Mouse (Mus musculus) kidney, adult 2 months (tissue): ENCODE results near the gene Pi4ka. TPM values are rescaled to one million over a fixed set of nuclear protein-coding genes. Genes with fewer than 3 reads are reported as not detected.

Experiments used
- DNase-seq: peaks from one replicate; pipeline ENCODE4 v3.0.0; 2021
- H3K27ac ChIP-seq: fragments of 200-500 bp; 2 replicates; pipeline ENCODE4 v1.5.1; 2012; ENCODE audit warnings: low read depth, low read length, control low read depth, inconsistent platforms; ENCODE audit not compliant: insufficient read depth
- H3K27me3 ChIP-seq: fragments of 200-500 bp; replicated peaks from 2 replicates; pipeline ENCODE4 v1.6.1; 2012; ENCODE audit warnings: mild to moderate bottlenecking, moderate library complexity, low read length, inconsistent platforms; ENCODE audit not compliant: control insufficient read depth, insufficient read depth
- H3K36me3 ChIP-seq: fragments of 200-500 bp; 2 replicates; pipeline ENCODE4 v1.6.1; 2012; ENCODE audit warnings: mild to moderate bottlenecking, moderate library complexity, low read length, inconsistent platforms; ENCODE audit not compliant: control insufficient read depth, insufficient read depth
- H3K4me1 ChIP-seq: fragments of 200-500 bp; 2 replicates; pipeline ENCODE4 v1.6.1; 2011; ENCODE audit warnings: low read length; ENCODE audit not compliant: control insufficient read depth, insufficient read depth
- H3K4me3 ChIP-seq: fragments of 200-500 bp; 2 replicates; pipeline ENCODE4 v1.5.1; 2011; ENCODE audit warnings: mild to moderate bottlenecking, low read depth, low read length, control low read depth; ENCODE audit not compliant: insufficient read depth
- CTCF ChIP-seq: fragments of 200-500 bp; conservative IDR thresholded peaks from 2 replicates; pipeline ENCODE4 v1.5.1; 2011; ENCODE audit warnings: low read depth, mild to moderate bottlenecking, control low read depth, low read length, moderate library complexity, mixed read lengths; ENCODE audit not compliant: insufficient read depth, insufficient read length
- POLR2A ChIP-seq: fragments of 200-500 bp; IDR thresholded peaks from one replicate; pipeline ENCODE4 v1.6.1; 2011; ENCODE audit warnings: low read depth, low read length, control low read depth
- WGBS: fragments of 180-500 bp; shearing (Covaris S2); methylation state at CpG from one replicate; pipeline ENCODE4 v1.1.7; 2018; 5-methylcytosine and 5-hydroxymethylcytosine counted together
- polyA plus RNA-seq: library from polyadenylated mRNA; depleted of rRNA; stranded (reverse); fragments of >200 nt; gene quantifications from 2 replicates; pipeline ENCODE4 v1.2.3, GENCODE M21; 2012

The Pi4ka gene
- polyA plus RNA-seq, 1 experiment, result 124 TPM

- Histone ChIP-seq H3K4me3 (no peak overlapping the region), H3K27ac (no peak overlapping the region), H3K4me1 (no peaks in the 10 kb centered on the region), H3K36me3 (no peaks in the 10 kb centered on the region; the same call in 1 of the 2 replicates), H3K27me3 (no peaks in the 10 kb centered on the region)
- no peak for DNase-seq
- TF ChIP-seq CTCF (no peak), POLR2A (no peak)
- WGBS, result 68% methylated on average over 1 of the region's 1 CpGs
These were observed 70.0 kb downstream of the Pi4ka start for GRCm38 (mm10) chr16:17336089-17336488.

DNA sequence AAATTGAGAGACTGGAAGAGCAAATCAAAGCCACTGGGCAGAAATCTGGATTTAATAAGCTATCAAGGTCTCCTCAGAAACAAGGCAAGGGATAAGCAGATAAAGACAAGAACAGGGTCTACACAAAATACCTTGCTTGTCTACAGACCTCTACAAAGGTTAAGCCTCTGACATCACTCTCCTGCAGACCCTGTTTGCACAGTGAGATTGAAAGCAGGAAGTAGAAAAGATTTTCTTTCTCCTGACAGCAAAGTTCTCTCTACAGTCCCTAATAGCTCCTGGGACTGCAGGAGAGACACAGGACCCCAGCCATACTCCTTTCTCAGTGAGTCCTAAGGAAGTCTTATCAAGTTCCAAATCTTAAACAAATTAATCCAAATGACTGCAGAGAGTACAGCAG is 71.5 kb downstream of the Pi4ka start:
- Histone ChIP-seq H3K36me3 (no peaks in the 10 kb centered on the region; the same call in 1 of the 2 replicates), H3K4me1 (no peaks in the 10 kb centered on the region), H3K4me3 (no peak overlapping the region), H3K27ac (no peak overlapping the region), H3K27me3 (no peaks in the 10 kb centered on the region)
- TF ChIP-seq POLR2A (no peak), CTCF (no peak)
- no peak for DNase-seq

- Histone ChIP-seq H3K27me3 (no peaks in the 10 kb centered on the region), H3K36me3 (no peaks in the 10 kb centered on the region; the same call in 1 of the 2 replicates), H3K4me1 (no peaks in the 10 kb centered on the region), H3K4me3 (no peak overlapping the region), H3K27ac (no peak overlapping the region)
- no peak for DNase-seq
- TF ChIP-seq CTCF (no peak), POLR2A (no peak)
- 98% methylated on average over 5 of the region's 5 CpGs for WGBS
These were observed 74.3 kb downstream of the Pi4ka start for GRCm38 (mm10) chr16:17331855-17332254.

GRCm38 (mm10) chr16:17331116-17331515 is 75.0 kb downstream of the Pi4ka start, which contains the start of gene Serpind1:
TSS of gene Serpind1 (plus strand) at chr16:17331371.
- no peak for TF ChIP-seq POLR2A
- no peak for TF ChIP-seq CTCF
- Histone ChIP-seq H3K36me3 (no peaks in the 10 kb centered on the region; the same call in 1 of the 2 replicates), H3K27ac (no peak within 1 kb of the TSS), H3K4me3 (no peak within 1 kb of the TSS), H3K27me3 (no peaks in the 10 kb centered on the region), H3K4me1 (no peaks in the 10 kb centered on the region)
- no peak for DNase-seq
- WGBS, result 82% methylated on average over 2 of the region's 2 CpGs

GRCm38 (mm10) chr16:17329848-17330570 is 76.1 kb downstream of the Pi4ka start:
- Histone ChIP-seq H3K36me3 (peaks cover 5% of the 10 kb centered on the region), H3K27me3 (no peaks in the 10 kb centered on the region), H3K4me3 (no peak overlapping the region), H3K4me1 (no peaks in the 10 kb centered on the region), H3K27ac (no peak overlapping the region)
- TF ChIP-seq CTCF, result no peak
- no peak for TF ChIP-seq POLR2A
- 100% methylated on average over 1 of the region's 1 CpGs for WGBS
- DNase-seq, result no peak

DNA sequence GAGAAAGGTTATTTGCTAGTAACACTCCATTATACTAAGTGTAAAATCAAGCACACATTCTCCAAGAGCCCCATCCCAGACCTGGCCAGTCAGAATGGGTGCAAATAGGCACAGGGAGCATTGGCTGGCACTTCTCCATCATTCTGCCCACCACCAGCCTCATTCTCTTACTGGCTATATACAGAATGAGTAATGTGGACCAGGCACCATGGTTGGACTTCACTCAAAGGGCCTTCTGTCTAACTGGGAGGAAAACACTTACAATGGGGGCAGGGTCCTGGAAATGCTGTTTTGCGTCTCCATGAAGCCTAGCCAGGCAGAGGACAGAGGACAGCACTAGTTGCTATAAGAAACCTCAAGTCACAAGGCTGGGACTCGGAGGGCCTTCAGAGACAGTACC is 80.0 kb downstream of the Pi4ka start:
- H3K4me1 ChIP-seq, result no peaks in the 10 kb centered on the region
- 98% methylated on average over 2 of the region's 2 CpGs for WGBS
- H3K27me3 ChIP-seq, result no peaks in the 10 kb centered on the region
- H3K4me3 ChIP-seq, result no peak overlapping the region
- H3K27ac ChIP-seq, result no peak overlapping the region
- H3K36me3 ChIP-seq, result peaks cover 12% of the 10 kb centered on the region
- DNase-seq, result no peak
- TF ChIP-seq CTCF, result no peak
- TF ChIP-seq POLR2A, result no peak

GRCm38 (mm10) chr16:17324745-17325144 is 81.4 kb downstream of the Pi4ka start:
- Histone ChIP-seq H3K4me3 (no peak overlapping the region), H3K4me1 (no peaks in the 10 kb centered on the region), H3K36me3 (peaks cover 12% of the 10 kb centered on the region), H3K27me3 (no peaks in the 10 kb centered on the region), H3K27ac (no peak overlapping the region)
- TF ChIP-seq CTCF (no peak), POLR2A (no peak)
- 89% methylated on average over 5 of the region's 5 CpGs for WGBS
- no peak for DNase-seq
